Mouse (Mus musculus) heart, adult 8-10 months (tissue): ENCODE measurements at regions not wholly inside any gene's neighbourhood (a gene's known extent, or its start where the extent isn't known, plus 50 kb on each side); places are given as distances from the start of the nearest gene placed in this dataset.
A peak's percentile ranks its signal among the peaks of the same experiment; 100 is the strongest.

ENCODE experiments used
- DNase-seq: peaks from one replicate; pipeline ENCODE4 v3.0.0; 2022; ENCODE audit warnings: low spot score

DNA sequence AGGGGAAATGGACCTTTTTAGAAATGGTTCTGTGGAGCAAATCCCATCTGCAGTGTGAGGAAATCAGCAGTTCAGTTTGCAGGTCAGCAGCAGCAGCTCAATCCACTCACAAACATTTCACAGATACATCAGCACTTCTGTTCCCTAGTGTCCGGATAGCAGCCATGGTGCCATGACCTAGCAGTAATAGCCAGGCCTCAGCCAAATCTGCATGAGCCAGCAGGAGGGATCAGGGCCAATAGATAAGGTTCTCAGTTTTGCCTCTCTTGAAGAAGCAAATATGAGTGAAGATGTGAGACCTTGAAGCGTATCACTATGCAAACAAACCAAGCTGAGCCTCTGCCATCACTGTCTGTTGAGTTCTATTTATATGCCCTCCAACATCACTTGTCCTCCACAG lies 380.7 kb upstream of the Chrm3 start:
- peak; percentile 43 for DNase-seq

DNA sequence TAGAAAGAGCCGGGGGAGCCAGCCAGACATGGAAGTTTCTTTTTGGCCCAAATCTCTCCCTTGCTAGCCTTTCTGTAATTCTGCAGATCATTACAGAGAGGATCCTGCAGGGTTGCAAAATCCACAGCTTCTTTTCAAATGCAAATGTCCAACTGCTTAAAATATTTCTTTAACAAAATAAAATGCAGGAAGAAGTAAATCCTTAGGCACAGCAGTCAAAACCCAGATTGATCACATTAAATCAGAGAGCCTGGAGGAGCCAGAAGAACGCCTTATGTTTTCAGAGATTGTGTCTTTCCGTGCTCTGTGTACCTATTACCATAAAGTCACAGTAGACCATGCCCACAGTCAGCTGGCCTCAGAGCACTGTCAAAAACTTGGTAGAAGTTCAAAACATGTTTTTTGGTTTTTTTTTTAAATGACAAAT lies 365.1 kb upstream of the Chrm3 start:
- DNase-seq = no peak

DNA sequence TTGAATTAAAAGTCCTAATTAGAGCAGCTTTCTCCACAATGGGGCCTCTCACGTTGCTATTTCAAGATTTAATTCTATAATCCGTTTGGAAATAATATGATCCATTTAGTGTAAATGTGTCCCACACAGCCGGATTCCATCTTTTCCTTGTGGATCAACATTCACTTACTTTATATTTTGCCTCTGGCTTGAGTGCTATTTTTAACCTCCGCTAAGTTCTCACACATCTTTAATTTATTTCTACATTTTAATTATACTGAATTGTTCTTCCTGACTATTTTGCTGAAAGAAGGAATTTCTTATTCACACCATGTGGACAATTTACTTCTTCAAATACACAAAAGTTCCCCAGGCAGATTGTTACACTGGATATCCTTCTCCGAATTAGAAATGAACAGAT lies 364.7 kb upstream of the Chrm3 start:
- DNase-seq = no peak

DNA sequence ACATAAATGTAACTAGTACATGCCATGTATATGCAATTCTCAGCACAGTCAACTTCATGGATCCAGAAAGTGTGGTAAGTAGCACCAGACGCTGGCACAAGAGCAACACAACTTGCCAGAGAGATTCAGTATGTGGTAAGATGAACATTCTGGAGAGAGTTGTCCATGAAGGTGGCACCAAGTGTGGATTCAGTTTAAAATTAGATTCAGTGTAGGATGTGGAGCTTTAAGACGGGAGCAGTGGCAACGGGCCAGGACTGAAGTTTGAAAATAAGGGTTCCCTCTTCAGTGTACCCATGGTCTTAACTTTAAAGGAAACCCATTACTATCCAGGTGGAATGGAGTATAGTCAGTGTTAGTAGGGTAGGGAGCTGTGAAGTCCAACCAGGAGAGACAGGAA lies 360.0 kb upstream of the Chrm3 start:
- no peak for DNase-seq

DNA sequence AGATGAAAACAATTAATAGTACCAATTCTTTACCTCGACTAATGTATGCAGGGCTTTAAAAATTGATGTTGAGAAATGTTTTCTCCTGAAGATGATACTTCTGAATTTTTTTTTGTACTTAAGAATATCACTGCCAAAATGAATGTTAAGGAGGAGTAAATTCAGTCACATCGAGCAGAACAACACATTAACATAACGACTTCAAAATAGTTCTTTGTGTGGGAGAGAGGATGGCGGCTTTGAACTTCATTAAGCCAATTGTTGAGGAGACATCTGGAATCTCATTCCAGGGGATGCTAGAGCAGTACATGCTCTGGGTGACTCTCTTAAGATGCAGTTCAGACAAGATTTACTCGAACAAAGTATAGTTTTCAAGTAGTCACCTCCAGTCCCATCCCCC lies 350.8 kb upstream of the Chrm3 start:
- DNase-seq = no peak

DNA sequence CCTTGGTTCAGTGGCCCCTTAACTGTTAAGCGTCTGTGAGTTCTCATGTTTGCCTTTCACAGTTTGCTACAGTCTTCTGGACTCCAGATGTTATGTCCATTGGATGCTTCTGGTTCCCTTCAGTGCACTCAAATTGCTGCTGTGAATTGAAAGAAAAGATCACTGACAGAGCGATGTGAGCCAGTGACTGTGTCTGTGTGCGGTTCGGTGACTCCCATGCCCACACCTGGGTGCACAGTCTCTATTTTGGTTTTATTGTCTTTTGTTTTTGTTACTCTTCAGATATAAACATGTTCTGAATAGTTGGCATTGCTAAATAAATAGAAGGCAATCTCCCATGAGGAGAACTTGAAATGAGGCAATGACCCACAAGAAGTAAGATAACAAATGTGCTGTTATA lies 350.3 kb upstream of the Chrm3 start:
- no peak for DNase-seq

DNA sequence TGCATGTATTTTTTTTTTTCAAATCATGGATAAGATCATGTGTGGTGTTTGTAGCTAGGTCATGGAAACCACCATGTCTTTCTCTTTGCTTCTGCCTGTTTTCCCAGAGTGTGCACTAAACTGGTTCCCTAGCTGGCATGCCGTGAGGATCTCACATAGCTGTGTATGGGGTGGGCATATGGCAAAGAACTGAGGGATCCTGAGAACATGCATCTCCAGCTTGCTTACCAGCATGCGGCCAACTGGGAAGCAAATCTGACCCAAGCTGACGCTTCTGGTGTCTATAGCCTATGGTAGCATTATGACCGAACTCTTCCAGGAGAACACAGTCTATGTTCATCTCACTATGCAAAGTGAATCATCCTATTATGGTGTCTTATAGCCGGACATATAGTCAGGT lies 336.5 kb upstream of the Chrm3 start:
- no peak for DNase-seq

DNA sequence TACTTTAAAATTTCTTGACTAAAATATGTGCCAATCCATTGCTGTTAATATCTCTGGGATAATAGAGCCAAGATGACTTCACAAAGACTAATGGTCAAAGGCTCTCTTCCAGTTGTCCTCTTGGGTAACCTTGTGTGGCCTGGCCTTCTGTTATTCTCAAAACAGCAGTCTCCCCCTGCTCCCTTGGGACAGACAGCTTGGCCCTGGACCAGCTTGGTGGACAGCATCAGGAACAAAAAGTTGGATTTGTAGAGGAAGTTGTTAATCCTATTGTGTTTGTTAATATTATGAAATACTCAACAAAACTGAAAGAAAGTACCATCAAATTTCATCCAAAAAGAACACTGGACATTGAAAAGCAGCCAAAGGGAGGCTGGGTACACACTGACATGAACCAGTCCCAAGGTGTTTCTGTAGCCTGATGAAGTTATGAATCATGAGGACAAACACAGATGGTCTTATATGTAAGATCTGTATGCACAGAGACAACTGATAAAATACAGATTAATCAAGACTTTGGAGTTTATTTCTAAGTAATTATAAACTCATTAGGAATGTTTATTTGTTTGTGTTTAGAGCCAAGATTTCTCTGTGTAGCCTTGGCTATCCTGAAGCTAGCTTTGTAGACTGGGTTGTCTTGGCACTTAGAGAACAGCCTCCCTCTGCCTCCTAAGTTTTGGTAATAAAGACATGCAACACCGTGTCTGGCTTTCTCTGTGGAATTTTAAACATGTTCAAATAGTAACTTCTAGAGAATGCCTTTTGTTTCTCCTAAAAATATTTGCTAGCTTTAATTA lies 335.7 kb upstream of the Chrm3 start:
- DNase-seq = peak; percentile 82

DNA sequence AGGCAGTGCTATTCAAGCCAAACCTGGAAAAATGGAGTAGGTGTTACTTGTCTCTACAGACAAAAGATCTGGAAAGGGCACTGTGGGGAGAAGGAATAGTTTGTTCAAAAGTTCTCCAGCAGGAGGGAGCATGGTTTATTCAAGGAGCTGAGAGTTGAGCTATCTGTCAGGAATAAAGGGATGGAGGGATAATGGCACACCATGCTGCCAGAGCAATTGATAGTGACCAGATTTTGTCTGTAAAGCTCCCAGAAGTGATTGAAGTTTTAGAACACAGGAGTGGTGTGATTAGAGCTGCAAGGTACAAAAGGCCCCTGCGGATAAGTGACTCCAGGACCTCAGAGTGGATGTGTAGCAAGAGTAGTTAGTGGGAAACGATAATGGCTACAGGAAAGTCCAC lies 330.7 kb upstream of the Chrm3 start:
- DNase-seq = no peak

DNA sequence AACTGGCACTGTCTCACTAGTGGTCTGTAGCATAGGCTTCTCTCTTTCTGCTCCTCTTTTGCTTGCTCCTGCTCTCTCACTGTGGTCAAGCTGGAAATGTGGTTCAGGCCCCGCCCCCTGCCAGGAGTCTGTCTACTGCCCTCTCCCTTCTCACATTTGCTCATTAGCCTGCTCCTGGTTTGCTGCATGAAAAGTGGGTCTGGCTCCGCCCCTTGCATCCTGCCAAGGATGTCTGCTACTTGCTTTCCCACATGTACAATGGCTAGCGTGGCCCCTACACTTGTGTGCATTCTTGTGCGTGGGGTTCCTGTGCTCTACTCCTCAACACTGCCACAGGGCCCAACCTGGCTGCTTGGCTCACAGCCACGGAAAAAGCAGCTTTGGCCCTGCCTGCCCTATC lies 326.7 kb upstream of the Chrm3 start:
- no peak for DNase-seq

DNA sequence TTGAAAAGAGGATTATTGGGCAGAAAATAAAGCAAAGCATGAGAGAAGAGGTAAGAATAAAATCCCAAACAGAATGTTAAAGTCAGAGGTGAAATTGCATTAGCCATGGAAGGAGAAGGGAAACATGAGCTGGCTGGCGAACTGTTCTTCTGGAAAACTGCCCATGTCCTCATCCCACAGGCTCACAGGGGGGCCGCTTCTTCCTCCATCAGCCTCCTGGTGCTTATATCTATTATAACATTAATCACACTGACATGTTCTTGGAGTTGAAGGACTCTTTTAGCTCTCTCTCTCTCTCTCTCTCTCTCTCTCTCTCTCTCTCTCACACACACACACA lies 293.4 kb upstream of the Chrm3 start:
- no peak for DNase-seq

DNA sequence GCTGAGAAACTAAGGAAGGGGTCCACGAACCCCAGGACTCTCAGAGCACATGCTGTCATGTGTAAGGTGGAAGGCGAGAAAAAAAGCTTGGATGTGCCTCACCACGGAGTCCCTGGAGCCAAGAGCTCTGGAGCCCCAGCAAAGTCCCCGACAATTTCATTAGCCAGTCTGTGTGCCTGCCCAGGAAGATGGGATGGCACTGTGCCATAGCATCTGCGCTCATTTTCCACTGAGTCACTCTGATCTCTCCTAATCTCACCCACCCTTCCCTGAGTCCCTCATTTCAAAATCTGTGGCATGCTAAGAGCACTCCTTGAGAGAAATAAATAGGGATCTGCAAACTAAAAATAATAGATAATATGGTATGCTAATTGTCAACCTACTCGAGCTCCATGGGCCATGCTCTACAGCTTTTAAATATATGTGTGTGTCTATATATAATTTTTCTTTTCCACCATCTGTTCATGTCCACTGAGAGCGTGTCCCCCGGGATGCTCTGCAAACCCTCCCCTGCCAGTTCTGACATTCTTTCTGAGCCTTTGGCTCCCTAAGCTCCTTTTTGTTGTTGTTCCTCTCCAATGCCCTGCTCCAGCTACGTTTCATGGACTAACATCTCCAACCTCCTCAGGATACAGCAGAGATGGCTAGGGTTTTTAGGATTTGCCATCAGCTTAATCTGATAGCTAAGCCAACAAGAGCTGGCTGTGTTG lies 292.9 kb upstream of the Chrm3 start:
- peak; percentile 20 for DNase-seq

DNA sequence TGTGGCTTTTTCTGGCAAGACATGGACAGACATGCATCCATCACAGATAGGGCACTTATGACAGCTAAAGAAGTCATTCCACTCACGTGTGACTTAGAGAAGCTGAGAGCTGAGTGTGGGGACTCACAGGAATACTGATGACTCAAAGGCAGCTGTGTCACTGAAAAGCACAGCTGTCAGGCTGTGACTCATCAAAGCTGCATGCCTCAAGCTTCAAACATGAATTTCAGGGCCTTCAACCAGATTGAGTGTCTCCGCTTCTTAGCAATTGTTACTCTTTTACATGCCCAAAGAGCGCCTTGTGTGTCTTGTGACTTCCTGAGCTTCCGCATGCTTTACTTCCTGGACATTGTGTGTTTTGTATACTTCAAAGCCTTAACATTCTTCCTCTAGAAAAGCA lies 276.2 kb upstream of the Chrm3 start:
- DNase-seq = peak; percentile 9

DNA sequence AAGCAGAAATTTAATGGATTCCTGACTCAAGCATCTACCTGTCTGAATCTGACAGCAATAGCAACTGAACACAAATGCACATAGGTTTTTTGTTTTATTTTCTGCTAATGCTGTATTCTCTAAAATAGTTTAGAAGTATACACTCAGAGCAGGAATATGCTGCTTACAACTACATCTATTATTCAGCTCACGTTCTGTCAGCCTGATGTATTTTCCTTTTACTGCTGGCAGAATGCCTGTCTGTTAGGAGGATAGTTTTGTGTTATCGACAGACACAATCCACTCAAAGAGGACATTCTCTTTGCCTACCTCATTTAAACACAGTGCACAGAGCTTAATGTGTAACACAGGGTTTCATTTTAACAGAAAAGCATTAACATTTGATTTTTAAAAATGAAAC lies 269.8 kb upstream of the Chrm3 start:
- DNase-seq = no peak

DNA sequence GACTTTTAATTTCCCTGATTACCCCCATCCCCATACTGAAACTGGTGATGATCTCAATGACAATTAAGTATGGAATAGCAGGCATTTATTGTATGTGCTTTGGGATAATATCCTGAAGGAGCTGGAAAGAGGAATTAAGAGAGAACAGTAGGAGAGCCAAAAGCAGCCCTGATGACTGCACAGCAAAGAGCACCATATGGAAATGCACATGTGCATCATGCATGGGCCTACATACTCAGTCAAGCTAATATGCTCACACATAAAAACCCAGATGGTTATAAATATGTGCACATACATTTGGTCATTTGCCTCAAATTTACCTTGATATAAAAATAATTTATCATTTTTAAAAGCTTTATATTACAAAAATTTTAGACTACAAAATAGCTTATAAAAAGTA lies 259.0 kb upstream of the Chrm3 start:
- no peak for DNase-seq

DNA sequence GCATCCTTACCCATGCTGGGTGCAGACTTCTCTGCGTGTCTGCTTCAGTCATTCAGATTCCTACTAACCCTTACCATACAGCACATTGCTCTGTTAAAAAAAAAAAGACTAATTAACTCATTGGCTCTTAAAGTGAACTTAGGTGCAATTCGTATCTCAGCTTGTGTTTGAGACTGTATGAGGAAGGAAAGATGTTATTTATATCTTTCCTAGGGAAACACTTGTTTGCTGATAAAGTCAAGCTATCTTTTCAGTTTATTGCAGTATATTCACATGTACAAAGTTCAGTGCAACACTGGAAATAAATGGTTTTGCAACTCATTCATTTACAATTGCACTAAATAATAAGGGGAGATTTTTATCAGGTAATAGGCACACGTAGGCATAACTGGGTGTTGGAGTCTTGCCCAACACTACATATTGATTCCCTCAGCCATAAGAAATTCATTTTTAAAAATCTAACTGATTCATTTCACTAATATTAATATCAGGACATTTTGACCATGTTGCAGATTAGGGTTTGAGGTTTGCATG lies 257.8 kb upstream of the Chrm3 start:
- DNase-seq = no peak

DNA sequence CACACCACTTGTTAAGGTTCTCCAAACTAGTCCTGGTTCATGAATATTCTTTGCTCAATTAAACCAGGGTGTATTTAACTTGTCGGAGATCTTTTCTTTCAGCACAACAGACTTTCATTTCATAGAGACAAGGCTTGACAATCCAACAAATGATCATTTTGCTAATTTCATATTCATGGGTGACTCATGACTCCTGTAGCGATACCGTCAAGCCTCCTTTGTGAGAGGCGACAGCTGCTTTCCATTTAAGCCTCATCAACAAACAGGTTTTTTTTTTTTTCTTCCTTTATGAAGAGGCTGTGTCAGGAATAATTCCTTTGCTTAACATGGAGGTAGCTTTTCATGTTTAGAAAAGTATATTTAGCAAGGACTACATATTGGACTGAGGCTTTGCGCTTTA lies 214.3 kb upstream of the Chrm3 start:
- no peak for DNase-seq

DNA sequence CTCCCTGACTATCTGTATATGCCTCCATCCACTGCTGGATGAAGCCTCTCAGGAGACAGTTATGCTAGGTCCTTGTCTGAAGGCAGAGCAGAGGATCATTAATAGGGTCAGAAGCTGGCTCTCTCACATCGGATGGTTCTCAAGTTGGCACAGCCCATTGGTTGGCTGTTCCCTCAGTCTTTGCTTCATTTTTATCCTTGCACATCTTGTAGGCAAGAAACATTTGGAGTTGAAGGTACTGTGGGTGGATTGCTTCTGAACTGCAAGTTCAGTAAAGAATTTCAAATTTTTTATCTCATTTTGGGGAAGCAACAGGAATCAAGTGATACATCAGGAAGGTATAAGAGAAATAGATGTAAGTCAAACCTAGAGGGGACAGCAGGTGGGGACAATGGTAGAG lies 206.2 kb upstream of the Chrm3 start:
- DNase-seq = no peak

DNA sequence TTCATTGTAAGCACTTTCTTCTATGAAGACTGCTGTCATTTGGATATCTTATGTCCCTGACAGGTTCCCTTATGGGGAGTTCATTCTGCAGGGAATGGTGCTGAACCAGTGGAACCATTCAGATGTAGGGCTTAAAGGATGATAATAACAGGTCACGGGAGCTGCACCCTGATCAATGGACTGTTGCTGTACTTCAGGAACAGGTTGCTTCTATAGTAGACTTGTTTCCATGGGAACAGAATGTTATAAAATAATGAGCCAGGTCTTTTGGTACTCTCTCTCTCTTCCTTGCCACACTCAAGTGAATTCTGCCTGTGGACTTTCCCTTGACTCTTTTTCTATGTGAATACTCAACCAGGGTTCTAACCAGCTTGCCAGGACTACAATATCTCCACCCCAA lies 196.9 kb upstream of the Chrm3 start:
- DNase-seq = no peak

DNA sequence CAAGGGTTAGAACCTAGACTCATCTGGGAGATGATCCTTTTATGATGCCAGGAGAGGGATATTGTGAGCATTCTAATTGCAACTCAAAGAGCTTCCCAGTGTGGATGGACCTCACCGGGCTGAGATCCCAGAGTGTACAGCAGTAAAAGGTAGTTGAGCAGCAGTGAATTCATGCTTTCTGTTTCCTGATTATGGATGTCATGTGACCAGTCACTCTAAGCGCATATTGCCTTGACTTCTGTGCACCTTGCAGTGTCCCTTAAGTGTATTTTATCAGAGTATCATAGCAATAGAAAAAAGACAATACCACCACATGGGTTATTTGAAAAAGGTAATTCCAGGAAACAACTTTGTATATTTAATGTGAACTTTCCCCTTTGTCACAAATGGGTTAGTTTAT lies 193.9 kb upstream of the Chrm3 start:
- no peak for DNase-seq

DNA sequence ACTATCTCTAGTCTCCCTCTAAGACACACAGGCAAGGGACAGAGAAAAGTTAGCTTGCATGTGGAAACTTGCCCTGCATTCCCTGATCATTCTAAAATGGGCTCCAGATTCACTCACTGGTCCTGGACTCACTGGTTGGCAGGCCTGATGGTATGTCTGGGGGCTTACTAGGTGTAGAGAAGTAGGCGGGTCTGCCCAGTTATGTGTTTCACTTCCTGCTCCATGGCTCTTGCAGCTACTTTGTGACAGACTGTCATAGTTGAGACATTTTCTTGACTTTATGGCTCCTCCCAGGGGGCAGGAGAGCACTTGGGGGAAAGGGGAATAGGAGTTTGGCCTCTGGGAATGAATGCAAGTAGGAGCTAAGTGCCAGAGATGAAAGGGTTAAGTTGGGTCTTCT lies 182.1 kb upstream of the Chrm3 start:
- no peak for DNase-seq

DNA sequence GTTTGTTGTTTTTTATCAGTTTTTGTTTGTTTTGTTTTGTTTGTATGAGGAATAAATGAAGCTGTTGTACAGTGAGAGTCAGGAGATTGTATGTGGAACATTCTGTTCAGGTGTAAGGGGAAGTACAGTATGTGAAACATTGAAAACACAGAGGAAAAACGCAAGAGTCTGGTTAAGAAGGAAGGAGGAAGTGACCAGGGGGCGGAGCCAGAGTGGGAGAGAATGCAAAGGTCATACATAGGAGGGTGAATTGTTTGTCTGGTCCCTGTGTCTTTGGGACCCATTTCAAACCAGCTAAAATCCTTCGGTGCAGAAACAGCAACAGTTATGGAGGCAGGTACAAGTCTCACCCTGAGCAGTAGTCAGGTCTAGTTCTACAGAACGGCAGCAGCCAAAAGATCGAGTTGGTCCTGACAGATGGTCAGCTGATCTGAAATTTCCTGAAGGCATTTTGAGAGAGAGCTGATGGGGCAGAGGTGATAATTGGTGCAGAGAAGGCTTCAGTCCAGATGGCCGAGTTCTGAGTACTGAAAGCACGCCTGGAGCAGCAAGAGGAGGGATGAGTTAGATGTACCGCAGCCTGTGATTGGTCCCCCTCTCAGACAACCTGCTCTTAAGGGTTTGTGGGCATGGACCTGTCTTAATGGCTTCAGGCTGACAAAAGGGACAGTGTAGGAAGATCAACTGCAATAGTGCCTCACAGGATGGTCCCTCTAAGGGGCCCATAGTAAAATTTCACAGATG lies 179.7 kb upstream of the Chrm3 start:
- DNase-seq = no peak

DNA sequence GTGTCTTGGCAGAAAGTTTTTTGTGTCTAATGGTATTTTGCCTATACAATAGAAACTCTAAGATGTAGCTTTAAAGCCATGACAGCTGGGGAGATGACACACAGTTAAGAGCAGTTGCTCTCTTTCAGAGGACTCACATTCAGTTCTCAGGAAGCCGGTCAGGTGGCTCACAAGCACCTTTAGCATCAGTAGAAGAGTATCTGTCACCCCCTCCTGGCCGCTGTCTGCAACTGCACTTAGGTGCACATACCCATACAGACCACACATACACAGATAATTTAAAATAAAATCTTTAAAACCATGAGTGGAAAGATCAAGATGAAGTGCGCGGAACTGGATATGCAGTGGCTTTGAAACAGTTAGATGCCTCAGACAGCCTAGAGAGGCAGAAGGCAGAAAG lies 178.3 kb upstream of the Chrm3 start:
- no peak for DNase-seq
